13 mouse cellular contexts compared by ENCODE assay signal in genomic region chr15:99326407-99326806, GRCm38 (mm10). TPM values are rescaled to one million over a fixed set of nuclear protein-coding genes. Genes with fewer than 3 reads are reported as not detected.
A peak's percentile ranks its signal among the peaks of the same experiment; 100 is the strongest.
DNase-seq lines count a peak whose midpoint lies in the region; ATAC-seq and TF ChIP-seq lines count a peak whose summit lies in the region.
"Had no signal": no experiment of that assay in that cellular context is flagged by ENCODE, and none has a peak within 500 bp of the region (broad histone marks: within the 10 kb centered on the region; RNA-seq: fewer than 3 reads in every experiment).

No protein-coding gene starts in this region.

- H3K4me3 ChIP-seq in kidney, embryonic 16.5 days (ENCODE audit: low read length), result no peak overlapping the region
- no peak overlapping the region for H3K4me3 ChIP-seq in cortical plate, adult 2 months (ENCODE audit: insufficient read depth, low read length)
- no peak overlapping the region for H3K4me3 ChIP-seq in heart, embryonic 12.5 days
- H3K4me3 ChIP-seq in kidney, postnatal 0 days (replicated peaks; ENCODE audit: low read depth, low read length), result no peak overlapping the region

- H3K4me1 ChIP-seq in kidney, embryonic 16.5 days (ENCODE audit: insufficient read depth, low read length), result peaks cover 7% of the 10 kb centered on the region
- H3K4me1 ChIP-seq in cortical plate, adult 2 months (ENCODE audit: control insufficient read depth, insufficient read depth, low read length), result no peaks in the 10 kb centered on the region
- peaks cover 24% of the 10 kb centered on the region for H3K4me1 ChIP-seq in heart, embryonic 12.5 days (replicated peaks)
- no peaks in the 10 kb centered on the region for H3K4me1 ChIP-seq in kidney, postnatal 0 days (replicated peaks; ENCODE audit: insufficient read depth, low read length)

- no peak for ATAC-seq in kidney, embryonic 16.5 days (ENCODE audit: low FRiP score, low TSS enrichment)
- peak; percentile 44 for ATAC-seq in heart, embryonic 12.5 days (ENCODE audit: insufficient number of reproducible peaks, low FRiP score)
- no peak for ATAC-seq in kidney, postnatal 0 days (replicated peaks; ENCODE audit: low FRiP score, low read depth)
- no peak for ATAC-seq in cerebellum, adult (ENCODE audit: insufficient number of reproducible peaks, low FRiP score, low TSS enrichment)
- ATAC-seq in erythroid progenitor cell, adult 5-6 weeks (replicated peaks; ENCODE audit: low FRiP score, poor library complexity, severe bottlenecking), result no peak
- ATAC-seq: forebrain, embryonic 14.5 days; midbrain, embryonic 16.5 days had no signal

- H3K27ac ChIP-seq in kidney, embryonic 16.5 days (ENCODE audit: low read length), result no peak overlapping the region; the same call in 1 of the 2 replicates
- peak overlapping the region; percentile 39; the same call in 1 of the 2 replicates for H3K27ac ChIP-seq in cortical plate, adult 2 months (ENCODE audit: insufficient read depth, low read length)
- H3K27ac ChIP-seq in heart, embryonic 12.5 days (ENCODE audit: poor library complexity, severe bottlenecking), result peak overlapping the region; percentile 73
- peak overlapping the region; percentile 26; the same call in 1 of the 2 replicates for H3K27ac ChIP-seq in kidney, postnatal 0 days
- H3K27ac ChIP-seq: liver, embryonic 14.5 days had no signal

- 54% methylated on average over 2 of the region's 2 CpGs for WGBS in kidney, embryonic 16.5 days
- WGBS in heart, embryonic 12.5 days, result 52% methylated on average over 2 of the region's 2 CpGs
- WGBS in kidney, postnatal 0 days, result 42% methylated on average over 2 of the region's 2 CpGs

- no peaks in the 10 kb centered on the region for H3K27me3 ChIP-seq in kidney, embryonic 16.5 days (ENCODE audit: insufficient read depth, low read length)
- H3K27me3 ChIP-seq in heart, embryonic 12.5 days (replicated peaks), result no peaks in the 10 kb centered on the region
- H3K27me3 ChIP-seq in kidney, postnatal 0 days (ENCODE audit: insufficient read depth, low read length), result no peaks in the 10 kb centered on the region

- DNase-seq in kidney, adult 11 months, result peak; percentile 64
- DNase-seq in kidney, postnatal 0 days (ENCODE audit: low spot score), result peak; percentile 69
- DNase-seq in cerebellum, adult 18-20 months, result no peak
- DNase-seq: right cerebral cortex, postnatal 25 days had no signal

- H3K9me3 ChIP-seq in kidney, embryonic 16.5 days (ENCODE audit: low read length), result 0 out of 2 replicates have a peak, but pooled peaks cover 2% of the 10 kb centered on the region
- peaks cover 8% of the 10 kb centered on the region for H3K9me3 ChIP-seq in heart, embryonic 12.5 days (replicated peaks)
- H3K9me3 ChIP-seq in kidney, postnatal 0 days (replicated peaks; ENCODE audit: low read length), result no peaks in the 10 kb centered on the region

- H3K9ac ChIP-seq in kidney, embryonic 16.5 days (replicated peaks; ENCODE audit: low read length), result no peak overlapping the region
- no peak overlapping the region for H3K9ac ChIP-seq in heart, embryonic 12.5 days
- H3K9ac ChIP-seq in kidney, postnatal 0 days (ENCODE audit: low read depth, low read length), result no peak overlapping the region
- H3K9ac ChIP-seq: liver, embryonic 14.5 days had no signal

- H3K36me3 ChIP-seq in kidney, embryonic 16.5 days (ENCODE audit: insufficient read depth, low read length), result peaks cover 56% of the 10 kb centered on the region
- peaks cover 85% of the 10 kb centered on the region for H3K36me3 ChIP-seq in heart, embryonic 12.5 days
- H3K36me3 ChIP-seq in kidney, postnatal 0 days (ENCODE audit: insufficient read depth, low read length), result peaks cover 52% of the 10 kb centered on the region

- H3K4me2 ChIP-seq in kidney, embryonic 16.5 days (replicated peaks; ENCODE audit: low read depth, low read length), result no peak overlapping the region
- no peak overlapping the region for H3K4me2 ChIP-seq in heart, embryonic 12.5 days
- no peak overlapping the region for H3K4me2 ChIP-seq in kidney, postnatal 0 days (ENCODE audit: low read length)

- TF ChIP-seq CTCF in cortical plate, adult 2 months (IDR thresholded peaks at IDR 0.05; ENCODE audit: extremely low read depth, insufficient read depth, low read length), result no peak
- TF ChIP-seq CTCF in kidney, postnatal 0 days (IDR thresholded peaks at IDR 0.05; ENCODE audit: low read depth), result no peak

- TF ChIP-seq POLR2A in cortical plate, adult 2 months (IDR thresholded peaks at IDR 0.05; ENCODE audit: extremely low read depth, insufficient read depth, low read length), result no peak

RNA-seq across cellular contexts. Expression of gene Fam186b, which starts 30.7 kb away (rescaled TPM):
- polyA plus RNA-seq in kidney, embryonic 16.5 days (2015; fragmentation: Nextera tagmentation; extraction: Ambion mirVana), result 0.21 and 0.30 TPM in 2 replicates
- 0.69 and 1.1 TPM in 2 replicates for polyA plus RNA-seq in cortical plate, adult 2 months (2012; rRNA removed)
- 0.27 and 0.31 TPM in 2 replicates for polyA plus RNA-seq in heart, embryonic 12.5 days (2016; fragmentation: Nextera tagmentation; extraction: Ambion mirVana)
- polyA plus RNA-seq in kidney, postnatal 0 days (2015; fragmentation: Nextera tagmentation; extraction: Ambion mirVana), result 0.22 and 0.47 TPM in 2 replicates
- total RNA-seq in erythroid progenitor cell, adult 5-6 weeks (2015; ENCODE audit: low replicate concordance), result not detected in 2 replicates
- total RNA-seq in erythroid progenitor cell, adult 5-6 weeks (2017; ENCODE audit: low replicate concordance), result not detected in 2 replicates
- total RNA-seq: neutrophil, adult 5-6 weeks had no signal

RNA-seq across cellular contexts. Expression of gene Prpf40b, which starts 31.5 kb away (rescaled TPM):
- polyA plus RNA-seq in kidney, embryonic 16.5 days (2015; fragmentation: Nextera tagmentation; extraction: Ambion mirVana), result 62.2 and 67.5 TPM in 2 replicates
- polyA plus RNA-seq in cortical plate, adult 2 months (2012; rRNA removed), result 156 and 168 TPM in 2 replicates
- 44.0 and 44.4 TPM in 2 replicates for polyA plus RNA-seq in heart, embryonic 12.5 days (2016; fragmentation: Nextera tagmentation; extraction: Ambion mirVana)
- 38.3 and 42.7 TPM in 2 replicates for polyA plus RNA-seq in kidney, postnatal 0 days (2015; fragmentation: Nextera tagmentation; extraction: Ambion mirVana)
- 4.0 TPM in 1 of 2 replicates, not detected in the other for total RNA-seq in erythroid progenitor cell, adult 5-6 weeks (2015; ENCODE audit: low replicate concordance)
- total RNA-seq in erythroid progenitor cell, adult 5-6 weeks (2017; ENCODE audit: low replicate concordance), result 1.0 TPM in 1 of 2 replicates, not detected in the other

RNA-seq across cellular contexts. Expression of gene Fmnl3, which starts 43.9 kb away (rescaled TPM):
- 27.1 and 29.8 TPM in 2 replicates for polyA plus RNA-seq in kidney, embryonic 16.5 days (2015; fragmentation: Nextera tagmentation; extraction: Ambion mirVana)
- 13.7 and 15.4 TPM in 2 replicates for polyA plus RNA-seq in cortical plate, adult 2 months (2012; rRNA removed)
- polyA plus RNA-seq in heart, embryonic 12.5 days (2016; fragmentation: Nextera tagmentation; extraction: Ambion mirVana), result 17.2 and 21.0 TPM in 2 replicates
- polyA plus RNA-seq in kidney, postnatal 0 days (2015; fragmentation: Nextera tagmentation; extraction: Ambion mirVana), result 31.6 and 33.4 TPM in 2 replicates
- total RNA-seq in erythroid progenitor cell, adult 5-6 weeks (2015; ENCODE audit: low replicate concordance), result 3.6 and 5.0 TPM in 2 replicates
- 1.5 and 2.7 TPM in 2 replicates for total RNA-seq in erythroid progenitor cell, adult 5-6 weeks (2017; ENCODE audit: low replicate concordance)

Comparison
In these comparisons a context has a peak if more than half of its experiments do, and no peak if none do; other contexts are left out.
1. DNase-seq: peak in kidney, adult 11 months (single experiment) and kidney, postnatal 0 days (single experiment); none in cerebellum, adult 18-20 months (0 of 2).